Mouse (Mus musculus): ENCODE data around the gene Nat10.

The Nat10 gene

GRCm38 (mm10) chr2:103691278-103691677 is 69.8 kb downstream of the Nat10 start:
- no peak for DNase-seq (ENCODE audit: low spot score in 2 of 2)

GRCm38 (mm10) chr2:103690828-103691227 is 70.2 kb downstream of the Nat10 start:
- no peak for DNase-seq (ENCODE audit: low spot score in 2 of 2)

GRCm38 (mm10) chr2:103690425-103690824 is 70.6 kb downstream of the Nat10 start:
- DNase-seq (ENCODE audit: low spot score in 2 of 2): peak; percentile 20 to 37

- no peak for DNase-seq (ENCODE audit: low spot score in 2 of 2)
Measured at GRCm38 (mm10) chr2:103687888-103688287, 73.2 kb downstream of the Nat10 start.

GRCm38 (mm10) chr2:103687143-103687542 is 73.9 kb downstream of the Nat10 start:
- no peak for DNase-seq (ENCODE audit: low spot score in 2 of 2)

GRCm38 (mm10) chr2:103685581-103685980 is 75.5 kb downstream of the Nat10 start:
- DNase-seq (ENCODE audit: low spot score in 2 of 2): no peak

GRCm38 (mm10) chr2:103684926-103685577 is 76.0 kb downstream of the Nat10 start:
- DNase-seq (ENCODE audit: low spot score in 2 of 2): no peak

- no peak for DNase-seq (ENCODE audit: low spot score in 2 of 2)
Measured at GRCm38 (mm10) chr2:103684431-103684830, 76.6 kb downstream of the Nat10 start.

GRCm38 (mm10) chr2:103682927-103683442 is 78.1 kb downstream of the Nat10 start:
- no peak for DNase-seq (ENCODE audit: low spot score in 2 of 2)

- DNase-seq (ENCODE audit: low spot score in 2 of 2): no peak
Measured at GRCm38 (mm10) chr2:103682261-103682722, 78.8 kb downstream of the Nat10 start.

- no peak for DNase-seq (ENCODE audit: low spot score in 2 of 2)
Measured at GRCm38 (mm10) chr2:103681149-103681548, 79.9 kb downstream of the Nat10 start.

GRCm38 (mm10) chr2:103680364-103681110 is 80.5 kb downstream of the Nat10 start:
- no peak for DNase-seq (ENCODE audit: low spot score in 2 of 2)

- DNase-seq (ENCODE audit: low spot score in 2 of 2): no peak
Measured at GRCm38 (mm10) chr2:103678433-103678832, 82.6 kb downstream of the Nat10 start.

GRCm38 (mm10) chr2:103677614-103678369 is 83.3 kb downstream of the Nat10 start:
- DNase-seq (ENCODE audit: low spot score in 2 of 2): no peak

- no peak for DNase-seq (ENCODE audit: low spot score in 2 of 2)
Measured at GRCm38 (mm10) chr2:103676808-103677207, 84.3 kb downstream of the Nat10 start.

GRCm38 (mm10) chr2:103675391-103675790 is 85.7 kb downstream of the Nat10 start:
- DNase-seq (ENCODE audit: low spot score in 2 of 2): no peak

GRCm38 (mm10) chr2:103673609-103674008 is 87.5 kb downstream of the Nat10 start:
- no peak for DNase-seq (ENCODE audit: low spot score in 2 of 2)

- no peak for DNase-seq (ENCODE audit: low spot score in 2 of 2)
Measured at GRCm38 (mm10) chr2:103672573-103673119, 88.4 kb downstream of the Nat10 start.

Data from right cerebral cortex, adult 2 months (tissue).